Mouse (Mus musculus): ENCODE data around the gene Nfatc2ip. TPM values are rescaled to one million over a fixed set of nuclear protein-coding genes. Genes with fewer than 3 reads are reported as not detected.
A peak's percentile ranks its signal among the peaks of the same experiment; 100 is the strongest.
"Not testable (repeated sequence)": the region's sequence is repeated elsewhere in the genome, so short reads cannot be mapped to it uniquely, and the experiment has no call there.

Gene Nfatc2ip
- polyA plus RNA-seq, 1 experiment from 2014 or later = 1.8 TPM

- no peaks in the 10 kb centered on the region for H3K27me3 ChIP-seq (ENCODE audit: control insufficient read depth, insufficient read depth, low read length)
- H3K4me1 ChIP-seq (ENCODE audit: control insufficient read depth, insufficient read depth, low read length) = 0 out of 2 replicates have a peak, but pooled peaks cover 3% of the 10 kb centered on the region
- no peak overlapping the region for H3K27ac ChIP-seq (ENCODE audit: low read depth, low read length)
- H3K4me2 ChIP-seq = no peak overlapping the region
- ATAC-seq (replicated peaks; ENCODE audit: insufficient number of reproducible peaks, low FRiP score, low TSS enrichment) = no peak
- WGBS (ENCODE audit: insufficient replicate concordance) = 78% methylated on average over 4 of the region's 4 CpGs
- no peak overlapping the region for H3K4me3 ChIP-seq (ENCODE audit: low read depth, low read length)
- H3K9me3 ChIP-seq (replicated peaks; ENCODE audit: control insufficient read depth, low read length) = no peaks in the 10 kb centered on the region
- H3K9ac ChIP-seq (ENCODE audit: low read depth, low read length) = no peak overlapping the region
- no peaks in the 10 kb centered on the region for H3K36me3 ChIP-seq (ENCODE audit: control insufficient read depth, insufficient read depth, low read length)
These were observed 1.3 kb upstream of the Nfatc2ip start for GRCm38 (mm10) chr7:126397822-126398221.

DNA sequence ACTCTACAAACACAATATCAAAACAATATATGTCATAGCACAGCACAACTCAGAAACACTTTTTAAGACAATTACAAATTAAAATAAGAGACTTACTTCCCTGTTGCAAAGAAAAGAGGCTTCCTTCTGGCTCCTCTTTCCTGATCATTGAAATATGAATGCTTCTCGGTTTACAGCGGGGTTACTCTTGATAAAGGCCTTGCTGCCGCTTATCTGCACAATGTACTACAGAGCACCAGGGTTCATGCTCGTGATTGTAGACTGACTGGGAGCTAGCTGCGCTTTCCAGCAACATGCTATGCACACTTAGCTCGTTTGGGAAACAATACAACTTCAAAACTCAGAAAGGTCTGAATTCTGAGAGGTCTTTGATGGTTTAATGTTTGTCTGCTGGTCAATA is 684 bp upstream of the Nfatc2ip start:
- Histone ChIP-seq H3K36me3 (ENCODE audit: control insufficient read depth, insufficient read depth, low read length) (no peaks in the 10 kb centered on the region), H3K4me3 (ENCODE audit: low read depth, low read length) (peak overlapping the region; percentile 11; the same call in 1 of the 2 replicates), H3K27ac (ENCODE audit: low read depth, low read length) (no peak overlapping the region), H3K9ac (ENCODE audit: low read depth, low read length) (no peak overlapping the region), H3K4me1 (ENCODE audit: control insufficient read depth, insufficient read depth, low read length) (0 out of 2 replicates have a peak, but pooled peaks cover 3% of the 10 kb centered on the region), H3K27me3 (ENCODE audit: control insufficient read depth, insufficient read depth, low read length) (no peaks in the 10 kb centered on the region), H3K9me3 (replicated peaks; ENCODE audit: control insufficient read depth, low read length) (no peaks in the 10 kb centered on the region), H3K4me2 (peak overlapping the region; percentile 51)
- ATAC-seq (replicated peaks; ENCODE audit: insufficient number of reproducible peaks, low FRiP score, low TSS enrichment) = no peak
- 36% methylated on average over 6 of the region's 6 CpGs for WGBS (ENCODE audit: insufficient replicate concordance)

- 88% methylated on average over 7 of the region's 7 CpGs for WGBS (ENCODE audit: insufficient replicate concordance)
- H3K36me3 ChIP-seq (ENCODE audit: control insufficient read depth, insufficient read depth, low read length) = peaks cover 11% of the 10 kb centered on the region
- H3K27me3 ChIP-seq (ENCODE audit: control insufficient read depth, insufficient read depth, low read length); H3K4me1 ChIP-seq (ENCODE audit: control insufficient read depth, insufficient read depth, low read length); H3K27ac ChIP-seq (ENCODE audit: low read depth, low read length); H3K9me3 ChIP-seq (replicated peaks; ENCODE audit: control insufficient read depth, low read length); H3K9ac ChIP-seq (ENCODE audit: low read depth, low read length); ATAC-seq (replicated peaks; ENCODE audit: insufficient number of reproducible peaks, low FRiP score, low TSS enrichment); H3K4me2 ChIP-seq; H3K4me3 ChIP-seq (ENCODE audit: low read depth, low read length): not testable (repeated sequence)
These were observed 4.3 kb downstream of the Nfatc2ip start for GRCm38 (mm10) chr7:126392086-126392884.

DNA sequence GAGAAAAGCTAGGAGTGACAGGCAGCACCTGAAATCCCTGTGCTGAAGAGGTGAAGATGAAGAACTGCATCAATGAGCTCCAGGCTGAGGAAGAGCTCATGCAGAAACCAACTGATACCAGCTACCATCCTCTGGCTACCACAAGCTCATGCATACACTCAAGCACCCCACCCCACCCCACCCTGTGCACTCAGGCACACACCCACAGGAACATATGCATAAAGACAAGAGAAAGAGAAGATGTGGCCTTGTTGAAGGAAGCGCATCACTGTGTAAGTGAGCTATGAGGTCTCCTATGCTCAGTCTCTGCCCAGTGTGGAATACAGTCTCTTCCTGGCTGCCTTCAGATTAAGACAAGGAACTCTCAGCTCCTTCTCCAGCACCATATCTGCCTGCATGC is 8.4 kb downstream of the Nfatc2ip start:
- no peak overlapping the region for H3K9ac ChIP-seq (ENCODE audit: low read depth, low read length)
- no peak overlapping the region for H3K27ac ChIP-seq (ENCODE audit: low read depth, low read length)
- H3K9me3 ChIP-seq (replicated peaks; ENCODE audit: control insufficient read depth, low read length) = no peaks in the 10 kb centered on the region
- no peaks in the 10 kb centered on the region for H3K4me1 ChIP-seq (ENCODE audit: control insufficient read depth, insufficient read depth, low read length)
- no peak for ATAC-seq (replicated peaks; ENCODE audit: insufficient number of reproducible peaks, low FRiP score, low TSS enrichment)
- no peak overlapping the region for H3K4me3 ChIP-seq (ENCODE audit: low read depth, low read length)
- WGBS (ENCODE audit: insufficient replicate concordance) = 95% methylated on average over 1 of the region's 1 CpGs
- no peak overlapping the region for H3K4me2 ChIP-seq
- peaks cover 13% of the 10 kb centered on the region for H3K36me3 ChIP-seq (ENCODE audit: control insufficient read depth, insufficient read depth, low read length)
- H3K27me3 ChIP-seq (ENCODE audit: control insufficient read depth, insufficient read depth, low read length) = no peaks in the 10 kb centered on the region

DNA sequence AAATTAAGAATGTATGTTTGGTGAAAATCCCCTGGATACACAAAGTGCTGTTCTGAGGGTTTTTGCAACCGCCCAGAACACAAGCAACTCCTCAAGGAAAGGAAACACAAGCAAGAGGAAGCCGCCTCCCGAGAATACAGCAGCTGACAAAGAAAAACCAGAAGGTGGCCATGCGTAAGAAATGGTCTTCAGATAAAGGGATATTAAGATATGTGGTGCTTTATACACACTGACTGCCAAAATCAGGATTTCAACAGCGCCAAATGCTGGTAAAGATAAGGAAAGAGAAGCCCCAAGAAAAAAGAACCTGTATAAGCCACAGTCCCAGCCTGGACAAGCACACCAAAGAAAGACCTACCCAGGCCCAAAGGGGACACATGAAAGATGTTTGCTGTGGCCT is 13.0 kb downstream of the Nfatc2ip start:
- Histone ChIP-seq H3K36me3 (ENCODE audit: control insufficient read depth, insufficient read depth, low read length) (peaks cover 2% of the 10 kb centered on the region; the same call in 1 of the 2 replicates), H3K4me3 (ENCODE audit: low read depth, low read length) (no peak overlapping the region), H3K27me3 (ENCODE audit: control insufficient read depth, insufficient read depth, low read length) (no peaks in the 10 kb centered on the region), H3K9ac (ENCODE audit: low read depth, low read length) (no peak overlapping the region), H3K27ac (ENCODE audit: low read depth, low read length) (no peak overlapping the region), H3K9me3 (replicated peaks; ENCODE audit: control insufficient read depth, low read length) (no peaks in the 10 kb centered on the region), H3K4me2 (no peak overlapping the region), H3K4me1 (ENCODE audit: control insufficient read depth, insufficient read depth, low read length) (no peaks in the 10 kb centered on the region)
- WGBS (ENCODE audit: insufficient replicate concordance) = 80% methylated on average over 5 of the region's 5 CpGs
- ATAC-seq (replicated peaks; ENCODE audit: insufficient number of reproducible peaks, low FRiP score, low TSS enrichment) = no peak

GRCm38 (mm10) chr7:126377278-126378158 is 19.0 kb downstream of the Nfatc2ip start, which contains the start of gene Spns1:
TSS of gene Spns1 (minus strand) at chr7:126377450.
- H3K4me2 ChIP-seq = peak within 1 kb of the TSS; percentile 95
- H3K4me3 ChIP-seq (ENCODE audit: low read depth, low read length) = peak within 1 kb of the TSS; percentile 94
- H3K9me3 ChIP-seq (replicated peaks; ENCODE audit: control insufficient read depth, low read length) = no peaks in the 10 kb centered on the region
- no peaks in the 10 kb centered on the region for H3K27me3 ChIP-seq (ENCODE audit: control insufficient read depth, insufficient read depth, low read length)
- peak within 1 kb of the TSS; percentile 91 for H3K9ac ChIP-seq (ENCODE audit: low read depth, low read length)
- no peak within 1 kb of the TSS for H3K27ac ChIP-seq (ENCODE audit: low read depth, low read length)
- peaks cover 9% of the 10 kb centered on the region for H3K4me1 ChIP-seq (ENCODE audit: control insufficient read depth, insufficient read depth, low read length)
- peaks cover 3% of the 10 kb centered on the region; the same call in 1 of the 2 replicates for H3K36me3 ChIP-seq (ENCODE audit: control insufficient read depth, insufficient read depth, low read length)
- WGBS (ENCODE audit: insufficient replicate concordance) = 1% methylated on average over 33 of the region's 33 CpGs
- ATAC-seq (replicated peaks; ENCODE audit: insufficient number of reproducible peaks, low FRiP score, low TSS enrichment) = peak; percentile 94

GRCm38 (mm10) chr7:126376903-126377277 is 19.6 kb downstream of the Nfatc2ip start:
- Histone ChIP-seq H3K4me3 (ENCODE audit: low read depth, low read length) (peak overlapping the region; percentile 94), H3K27ac (ENCODE audit: low read depth, low read length) (no peak overlapping the region), H3K27me3 (ENCODE audit: control insufficient read depth, insufficient read depth, low read length) (no peaks in the 10 kb centered on the region), H3K4me2 (peak overlapping the region; percentile 95), H3K9me3 (replicated peaks; ENCODE audit: control insufficient read depth, low read length) (no peaks in the 10 kb centered on the region), H3K4me1 (ENCODE audit: control insufficient read depth, insufficient read depth, low read length) (peaks cover 9% of the 10 kb centered on the region), H3K9ac (ENCODE audit: low read depth, low read length) (peak overlapping the region; percentile 91), H3K36me3 (ENCODE audit: control insufficient read depth, insufficient read depth, low read length) (peaks cover 6% of the 10 kb centered on the region; the same call in 1 of the 2 replicates)
- under 1% methylated on average over 27 of the region's 27 CpGs for WGBS (ENCODE audit: insufficient replicate concordance)
- peak; percentile 52 for ATAC-seq (replicated peaks; ENCODE audit: insufficient number of reproducible peaks, low FRiP score, low TSS enrichment)

DNA sequence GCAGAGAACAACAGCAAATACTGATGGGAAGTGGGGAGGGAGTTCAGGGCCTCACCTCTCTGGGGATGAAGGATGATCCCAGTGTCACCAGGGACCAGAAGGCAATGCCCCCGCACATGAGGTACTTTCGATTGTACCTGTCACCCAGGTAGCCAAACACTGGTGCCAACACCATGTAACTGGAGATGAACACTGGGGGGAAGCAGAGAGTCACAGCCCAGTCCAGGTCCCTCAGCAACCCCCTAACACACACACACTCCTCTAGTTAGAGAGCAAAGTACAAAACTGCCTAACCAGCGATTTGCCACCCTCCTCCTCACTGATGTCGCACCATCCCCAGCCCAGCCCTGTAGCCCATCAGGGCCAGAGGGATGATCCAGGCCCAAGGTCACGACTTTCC is 21.5 kb downstream of the Nfatc2ip start:
- Histone ChIP-seq H3K27ac (ENCODE audit: low read depth, low read length) (no peak overlapping the region), H3K9ac (ENCODE audit: low read depth, low read length) (no peak overlapping the region), H3K36me3 (ENCODE audit: control insufficient read depth, insufficient read depth, low read length) (peaks cover 10% of the 10 kb centered on the region; the same call in 1 of the 2 replicates), H3K4me3 (ENCODE audit: low read depth, low read length) (no peak overlapping the region), H3K4me2 (no peak overlapping the region), H3K4me1 (ENCODE audit: control insufficient read depth, insufficient read depth, low read length) (peaks cover 9% of the 10 kb centered on the region), H3K27me3 (ENCODE audit: control insufficient read depth, insufficient read depth, low read length) (no peaks in the 10 kb centered on the region), H3K9me3 (replicated peaks; ENCODE audit: control insufficient read depth, low read length) (no peaks in the 10 kb centered on the region)
- no peak for ATAC-seq (replicated peaks; ENCODE audit: insufficient number of reproducible peaks, low FRiP score, low TSS enrichment)
- WGBS (ENCODE audit: insufficient replicate concordance) = 71% methylated on average over 5 of the region's 5 CpGs
